Mouse (Mus musculus): ENCODE measurements around the gene Abhd17a. TPM values are rescaled to one million over a fixed set of nuclear protein-coding genes. Genes with fewer than 3 reads are reported as not detected.

Gene Abhd17a
- polyA plus RNA-seq, 1 experiment from 2014 or later: 121 TPM

GRCm38 (mm10) chr10:80539493-80539892, 50.6 kb downstream of the Abhd17a start:
- no peak overlapping the region for H3K27ac ChIP-seq (replicated peaks; ENCODE audit: low read depth, low read length)
- H3K9ac ChIP-seq (ENCODE audit: low read length): no peak overlapping the region
- no peak overlapping the region for H3K4me3 ChIP-seq (ENCODE audit: low read depth, low read length)
- peaks cover 27% of the 10 kb centered on the region for H3K27me3 ChIP-seq (ENCODE audit: control insufficient read depth, insufficient read depth, low read length)
- peaks cover 19% of the 10 kb centered on the region for H3K36me3 ChIP-seq (ENCODE audit: control insufficient read depth, insufficient read depth, low read length)
- DNase-seq (ENCODE audit: low spot score): no peak
- 46% methylated on average over 5 of the region's 5 CpGs for WGBS
- no peaks in the 10 kb centered on the region; the same call in 1 of the 2 replicates for H3K9me3 ChIP-seq (ENCODE audit: control insufficient read depth, low read length)
- H3K4me2 ChIP-seq (ENCODE audit: low read depth, severe bottlenecking): no peak overlapping the region
- H3K4me1 ChIP-seq (ENCODE audit: control insufficient read depth, insufficient read depth, low read length): 0 out of 2 replicates have a peak, but pooled peaks cover 6% of the 10 kb centered on the region
- no peak for ATAC-seq (ENCODE audit: insufficient number of reproducible peaks, low FRiP score, low TSS enrichment, low read depth)

- no peak within 1 kb of the TSS for H3K9ac ChIP-seq (ENCODE audit: low read length)
- WGBS: 2% methylated on average over 30 of the region's 30 CpGs
- DNase-seq (ENCODE audit: low spot score): peak; percentile 71
- peaks cover 27% of the 10 kb centered on the region for H3K27me3 ChIP-seq (ENCODE audit: control insufficient read depth, insufficient read depth, low read length)
- H3K4me3 ChIP-seq (ENCODE audit: low read depth, low read length): no peak within 1 kb of the TSS; the same call in 1 of the 2 replicates
- 0 out of 2 replicates have a peak, but pooled peaks cover 6% of the 10 kb centered on the region for H3K4me1 ChIP-seq (ENCODE audit: control insufficient read depth, insufficient read depth, low read length)
- H3K4me2 ChIP-seq (ENCODE audit: low read depth, severe bottlenecking): peak within 1 kb of the TSS; percentile 28
- H3K9me3 ChIP-seq (ENCODE audit: control insufficient read depth, low read length): no peaks in the 10 kb centered on the region; the same call in 1 of the 2 replicates
- peaks cover 18% of the 10 kb centered on the region for H3K36me3 ChIP-seq (ENCODE audit: control insufficient read depth, insufficient read depth, low read length)
- peak; percentile 58; the same call in 1 of the 2 replicates for ATAC-seq (ENCODE audit: insufficient number of reproducible peaks, low FRiP score, low TSS enrichment, low read depth)
- H3K27ac ChIP-seq (replicated peaks; ENCODE audit: low read depth, low read length): no peak within 1 kb of the TSS
Measured at GRCm38 (mm10) chr10:80538710-80539394, 51.3 kb downstream of the Abhd17a start, which contains the start of gene Atp8b3. TSS of gene Atp8b3 (minus strand) at chr10:80539124.

GRCm38 (mm10) chr10:80538180-80538579, 52.0 kb downstream of the Abhd17a start:
- Histone ChIP-seq H3K9ac (ENCODE audit: low read length) (no peak overlapping the region), H3K4me3 (ENCODE audit: low read depth, low read length) (no peak overlapping the region), H3K4me2 (ENCODE audit: low read depth, severe bottlenecking) (no peak overlapping the region), H3K36me3 (ENCODE audit: control insufficient read depth, insufficient read depth, low read length) (peaks cover 13% of the 10 kb centered on the region), H3K27me3 (ENCODE audit: control insufficient read depth, insufficient read depth, low read length) (peaks cover 27% of the 10 kb centered on the region), H3K4me1 (ENCODE audit: control insufficient read depth, insufficient read depth, low read length) (0 out of 2 replicates have a peak, but pooled peaks cover 6% of the 10 kb centered on the region), H3K27ac (replicated peaks; ENCODE audit: low read depth, low read length) (no peak overlapping the region), H3K9me3 (ENCODE audit: control insufficient read depth, low read length) (no peaks in the 10 kb centered on the region; the same call in 1 of the 2 replicates)
- DNase-seq (ENCODE audit: low spot score): no peak
- WGBS: 60% methylated on average over 5 of the region's 5 CpGs
- ATAC-seq (ENCODE audit: insufficient number of reproducible peaks, low FRiP score, low TSS enrichment, low read depth): no peak

GRCm38 (mm10) chr10:80535711-80536110, 54.4 kb downstream of the Abhd17a start:
- H3K4me2 ChIP-seq (ENCODE audit: low read depth, severe bottlenecking): no peak overlapping the region
- 7% methylated on average over 13 of the region's 13 CpGs for WGBS
- H3K9me3 ChIP-seq (ENCODE audit: control insufficient read depth, low read length): no peaks in the 10 kb centered on the region; the same call in 1 of the 2 replicates
- 0 out of 2 replicates have a peak, but pooled peaks cover 2% of the 10 kb centered on the region for H3K36me3 ChIP-seq (ENCODE audit: control insufficient read depth, insufficient read depth, low read length)
- H3K27ac ChIP-seq (replicated peaks; ENCODE audit: low read depth, low read length): no peak overlapping the region
- 0 out of 2 replicates have a peak, but pooled peaks cover 6% of the 10 kb centered on the region for H3K4me1 ChIP-seq (ENCODE audit: control insufficient read depth, insufficient read depth, low read length)
- DNase-seq (ENCODE audit: low spot score) (no peak), ATAC-seq (ENCODE audit: insufficient number of reproducible peaks, low FRiP score, low TSS enrichment, low read depth) (no peak)
- no peak overlapping the region for H3K4me3 ChIP-seq (ENCODE audit: low read depth, low read length)
- peaks cover 27% of the 10 kb centered on the region for H3K27me3 ChIP-seq (ENCODE audit: control insufficient read depth, insufficient read depth, low read length)
- H3K9ac ChIP-seq (ENCODE audit: low read length): no peak overlapping the region

GRCm38 (mm10) chr10:80535071-80535470, 55.1 kb downstream of the Abhd17a start:
- no peak for ATAC-seq (ENCODE audit: insufficient number of reproducible peaks, low FRiP score, low TSS enrichment, low read depth)
- no peak overlapping the region; the same call in 1 of the 2 replicates for H3K4me2 ChIP-seq (ENCODE audit: low read depth, severe bottlenecking)

DNA sequence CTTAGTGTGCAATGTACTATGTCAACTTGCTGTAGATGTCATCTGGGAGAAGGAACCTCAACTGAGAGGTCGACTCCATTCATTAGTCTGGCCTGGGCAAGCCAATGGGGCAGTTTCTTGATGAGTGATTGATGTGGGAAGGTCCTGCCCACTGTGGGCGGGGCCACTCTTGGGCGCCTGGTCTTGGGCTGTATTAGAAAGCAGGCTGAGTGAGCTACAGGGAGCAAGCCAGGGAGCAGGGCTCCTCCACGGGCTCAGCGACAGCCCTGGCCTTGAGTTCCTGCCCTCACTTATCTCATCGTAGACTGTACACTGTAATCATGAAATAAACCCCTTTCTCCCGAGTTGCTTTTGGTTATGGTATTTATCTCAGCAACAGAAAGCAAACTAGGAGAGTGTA, 56.4 kb downstream of the Abhd17a start:
- Histone ChIP-seq H3K27me3 (ENCODE audit: control insufficient read depth, insufficient read depth, low read length) (peaks cover 25% of the 10 kb centered on the region), H3K27ac (replicated peaks; ENCODE audit: low read depth, low read length) (no peak overlapping the region), H3K9ac (ENCODE audit: low read length) (no peak overlapping the region), H3K36me3 (ENCODE audit: control insufficient read depth, insufficient read depth, low read length) (0 out of 2 replicates have a peak, but pooled peaks cover 2% of the 10 kb centered on the region), H3K9me3 (ENCODE audit: control insufficient read depth, low read length) (no peaks in the 10 kb centered on the region; the same call in 1 of the 2 replicates), H3K4me1 (ENCODE audit: control insufficient read depth, insufficient read depth, low read length) (0 out of 2 replicates have a peak, but pooled peaks cover 3% of the 10 kb centered on the region), H3K4me2 (ENCODE audit: low read depth, severe bottlenecking) (no peak overlapping the region), H3K4me3 (ENCODE audit: low read depth, low read length) (no peak overlapping the region)
- 11% methylated on average over 7 of the region's 7 CpGs for WGBS
- no peak for DNase-seq (ENCODE audit: low spot score)
- no peak for ATAC-seq (ENCODE audit: insufficient number of reproducible peaks, low FRiP score, low TSS enrichment, low read depth)

More at GRCm38 (mm10) chr10:80535071-80535470, 55.1 kb downstream of the Abhd17a start:
- 0 out of 2 replicates have a peak, but pooled peaks cover 6% of the 10 kb centered on the region for H3K4me1 ChIP-seq (ENCODE audit: control insufficient read depth, insufficient read depth, low read length)
- H3K27ac ChIP-seq (replicated peaks; ENCODE audit: low read depth, low read length): no peak overlapping the region
- H3K36me3 ChIP-seq (ENCODE audit: control insufficient read depth, insufficient read depth, low read length): 0 out of 2 replicates have a peak, but pooled peaks cover 2% of the 10 kb centered on the region
- DNase-seq (ENCODE audit: low spot score): no peak
- H3K9me3 ChIP-seq (ENCODE audit: control insufficient read depth, low read length): no peaks in the 10 kb centered on the region; the same call in 1 of the 2 replicates
- 10% methylated on average over 14 of the region's 14 CpGs for WGBS
- H3K4me3 ChIP-seq (ENCODE audit: low read depth, low read length): no peak overlapping the region
- peaks cover 27% of the 10 kb centered on the region for H3K27me3 ChIP-seq (ENCODE audit: control insufficient read depth, insufficient read depth, low read length)
- H3K9ac ChIP-seq (ENCODE audit: low read length): no peak overlapping the region

Small RNA genes within 50 kb of the gene (microRNA-seq; reads per million reads assigned to microRNA genes)
- gene Mir6912: not detected

Other genes with a start within 250 kb of the Abhd17a start
- gene Adamtsl5, start 241.9 kb downstream of the Abhd17a start, polyA plus RNA-seq (2014; fragmentation: Nextera tagmentation; extraction: Ambion mirVana): 0.28 and 0.41 TPM in 2 replicates
- 0.49 and 0.61 TPM in 2 replicates for gene Plk5, start 233.9 kb downstream of the Abhd17a start, polyA plus RNA-seq (2014; fragmentation: Nextera tagmentation; extraction: Ambion mirVana)
- 9.8 and 10.4 TPM in 2 replicates for gene Mex3d, start 202.7 kb downstream of the Abhd17a start, polyA plus RNA-seq (2014; fragmentation: Nextera tagmentation; extraction: Ambion mirVana)
- gene Mbd3, start 190.8 kb downstream of the Abhd17a start, polyA plus RNA-seq (2014; fragmentation: Nextera tagmentation; extraction: Ambion mirVana): 302 and 337 TPM in 2 replicates
- 527 and 533 TPM in 2 replicates for gene Uqcr11, start 183.5 kb downstream of the Abhd17a start, polyA plus RNA-seq (2014; fragmentation: Nextera tagmentation; extraction: Ambion mirVana)
- 232 and 248 TPM in 2 replicates for gene Tcf3, start 156.7 kb downstream of the Abhd17a start, polyA plus RNA-seq (2014; fragmentation: Nextera tagmentation; extraction: Ambion mirVana)
- not detected in 2 replicates for gene Onecut3, start 95.5 kb downstream of the Abhd17a start, polyA plus RNA-seq (2014; fragmentation: Nextera tagmentation; extraction: Ambion mirVana)
- gene Atp8b3, start 51.2 kb downstream of the Abhd17a start, polyA plus RNA-seq (2014; fragmentation: Nextera tagmentation; extraction: Ambion mirVana): 0.37 and 0.48 TPM in 2 replicates
- gene Rexo1, start 28.8 kb downstream of the Abhd17a start, polyA plus RNA-seq (2014; fragmentation: Nextera tagmentation; extraction: Ambion mirVana): 27.2 and 32.6 TPM in 2 replicates
- 5.7 and 6.6 TPM in 2 replicates for gene Klf16, start 13.0 kb downstream of the Abhd17a start, polyA plus RNA-seq (2014; fragmentation: Nextera tagmentation; extraction: Ambion mirVana)
- 68.8 and 73.0 TPM in 2 replicates for gene Scamp4, start 12.5 kb upstream of the Abhd17a start, polyA plus RNA-seq (2014; fragmentation: Nextera tagmentation; extraction: Ambion mirVana)
- 9.7 and 9.8 TPM in 2 replicates for gene Adat3, start 12.5 kb upstream of the Abhd17a start, polyA plus RNA-seq (2014; fragmentation: Nextera tagmentation; extraction: Ambion mirVana)
- gene Gm49322, start 15.7 kb upstream of the Abhd17a start, polyA plus RNA-seq (2014; fragmentation: Nextera tagmentation; extraction: Ambion mirVana): 2.1 and 2.6 TPM in 2 replicates
- gene Csnk1g2, start 32.5 kb upstream of the Abhd17a start, polyA plus RNA-seq (2014; fragmentation: Nextera tagmentation; extraction: Ambion mirVana): 126 and 152 TPM in 2 replicates
- 67.4 and 67.9 TPM in 2 replicates for gene Btbd2, start 66.7 kb upstream of the Abhd17a start, polyA plus RNA-seq (2014; fragmentation: Nextera tagmentation; extraction: Ambion mirVana)
- gene Mknk2, start 87.8 kb upstream of the Abhd17a start, polyA plus RNA-seq (2014; fragmentation: Nextera tagmentation; extraction: Ambion mirVana): 95.3 and 98.5 TPM in 2 replicates
- 44.0 and 48.6 TPM in 2 replicates for gene Mob3a, start 111.6 kb upstream of the Abhd17a start, polyA plus RNA-seq (2014; fragmentation: Nextera tagmentation; extraction: Ambion mirVana)
- gene Izumo4, start 111.8 kb upstream of the Abhd17a start, polyA plus RNA-seq (2014; fragmentation: Nextera tagmentation; extraction: Ambion mirVana): 4.8 and 5.0 TPM in 2 replicates
- gene Ap3d1, start 151.9 kb upstream of the Abhd17a start, polyA plus RNA-seq (2014; fragmentation: Nextera tagmentation; extraction: Ambion mirVana): 67.8 and 68.5 TPM in 2 replicates
- gene Dot1l, start 164.9 kb upstream of the Abhd17a start, polyA plus RNA-seq (2014; fragmentation: Nextera tagmentation; extraction: Ambion mirVana): 23.0 and 27.8 TPM in 2 replicates
- 122 and 130 TPM in 2 replicates for gene Sf3a2, start 207.9 kb upstream of the Abhd17a start, polyA plus RNA-seq (2014; fragmentation: Nextera tagmentation; extraction: Ambion mirVana)
- 141 and 145 TPM in 2 replicates for gene Plekhj1, start 208.3 kb upstream of the Abhd17a start, polyA plus RNA-seq (2014; fragmentation: Nextera tagmentation; extraction: Ambion mirVana)
- gene Amh, start 214.9 kb upstream of the Abhd17a start, polyA plus RNA-seq (2014; fragmentation: Nextera tagmentation; extraction: Ambion mirVana): not detected in 2 replicates
- gene Jsrp1, start 223.2 kb upstream of the Abhd17a start, polyA plus RNA-seq (2014; fragmentation: Nextera tagmentation; extraction: Ambion mirVana): 0.40 and 0.96 TPM in 2 replicates
- gene Oaz1, start 236.3 kb upstream of the Abhd17a start, polyA plus RNA-seq (2014; fragmentation: Nextera tagmentation; extraction: Ambion mirVana): 2,003 and 2,108 TPM in 2 replicates